In genomic region chr3:146184992-146185657, GRCm38 (mm10) we compare ENCODE assay signal across 8 mouse cellular contexts. TPM values are rescaled to one million over a fixed set of nuclear protein-coding genes. Genes with fewer than 3 reads are reported as not detected.
DNase-seq lines count a peak whose midpoint lies in the region; ATAC-seq and TF ChIP-seq lines count a peak whose summit lies in the region.

No protein-coding gene starts in this region.

- H3K36me3 ChIP-seq in hindbrain, postnatal 0 days (ENCODE audit: insufficient read depth, low read length), result no peaks in the 10 kb centered on the region

- ATAC-seq in hindbrain, postnatal 0 days, result peak; percentile 80
- peak; percentile 72 for ATAC-seq in megakaryocyte-erythroid progenitor cell, adult 5-6 weeks (replicated peaks; ENCODE audit: low FRiP score, low TSS enrichment, poor library complexity, severe bottlenecking)

- H3K27ac ChIP-seq in hindbrain, postnatal 0 days, result no peak overlapping the region

- TF ChIP-seq CTCF in hindbrain, postnatal 0 days (IDR thresholded peaks at IDR 0.05; ENCODE audit: low read depth), result peak; percentile 98

- WGBS in hindbrain, postnatal 0 days, result 28% methylated on average over 13 of the region's 13 CpGs

- H3K9ac ChIP-seq in hindbrain, postnatal 0 days (replicated peaks; ENCODE audit: low read length), result no peak overlapping the region

- no peaks in the 10 kb centered on the region for H3K27me3 ChIP-seq in hindbrain, postnatal 0 days (ENCODE audit: insufficient read depth, low read length)

- DNase-seq in heart, adult 18-20 months, result peak; percentile 52 to 72
- DNase-seq in heart, adult 11 months, result no peak
- DNase-seq in cerebellum, adult 9-11 months, result peak; percentile 8
- DNase-seq in frontal cortex, postnatal 36 days (ENCODE audit: low spot score in 2 of 2), result peak; percentile 54 to 82
- peak; percentile 92 for DNase-seq in hindbrain, postnatal 0 days (ENCODE audit: low spot score)
- peak; percentile 54 to 65 for DNase-seq in layer of hippocampus, postnatal 36 days
- DNase-seq in right cerebral cortex, postnatal 14 days, result peak; percentile 40

- H3K9me3 ChIP-seq in hindbrain, postnatal 0 days (ENCODE audit: low read length), result no peaks in the 10 kb centered on the region

- H3K4me2 ChIP-seq in hindbrain, postnatal 0 days (ENCODE audit: low read depth, low read length), result no peak overlapping the region

- H3K4me1 ChIP-seq in hindbrain, postnatal 0 days (ENCODE audit: insufficient read depth, low read length), result no peaks in the 10 kb centered on the region

- no peak overlapping the region for H3K4me3 ChIP-seq in hindbrain, postnatal 0 days (ENCODE audit: low read length)

RNA-seq across cellular contexts. Expression of gene Mcoln2, which starts 35.5 kb away (rescaled TPM):
- total RNA-seq in heart, adult 18-20 months (2021), result under 1 TPM in 1 of 2 experiments, not detected in 1; 0.57 TPM
- not detected in 2 replicates for total RNA-seq in hindbrain, postnatal 0 days (2014; rRNA removed)
- 0.23 and 0.33 TPM in 2 replicates for polyA plus RNA-seq in hindbrain, postnatal 0 days (2015; fragmentation: Nextera tagmentation; extraction: Ambion mirVana)
- total RNA-seq in layer of hippocampus, postnatal 36 days (2021), result not detected
- total RNA-seq in megakaryocyte-erythroid progenitor cell, adult 5-6 weeks (2014; fragmentation: Nextera tagmentation), result 0.09 and 1.5 TPM in 2 replicates
- total RNA-seq in megakaryocyte-erythroid progenitor cell, adult 5-6 weeks (2017), result 0.99 and 3.8 TPM in 2 replicates

RNA-seq across cellular contexts. Expression of gene Lpar3, which starts 35.6 kb away (rescaled TPM):
- under 1 TPM; 0.10 to 0.41 TPM for total RNA-seq in heart, adult 18-20 months (2021)
- total RNA-seq in hindbrain, postnatal 0 days (2014; rRNA removed), result 0.58 and 0.90 TPM in 2 replicates
- polyA plus RNA-seq in hindbrain, postnatal 0 days (2015; fragmentation: Nextera tagmentation; extraction: Ambion mirVana), result 0.50 and 0.68 TPM in 2 replicates
- under 1 TPM; 0.46 to 0.57 TPM for total RNA-seq in layer of hippocampus, postnatal 36 days (2021)
- not detected in 2 replicates for total RNA-seq in megakaryocyte-erythroid progenitor cell, adult 5-6 weeks (2014; fragmentation: Nextera tagmentation)
- not detected in 2 replicates for total RNA-seq in megakaryocyte-erythroid progenitor cell, adult 5-6 weeks (2017)
